In genomic region chr5:45651026-45651703, GRCm38 (mm10) we compare ENCODE assay signal across 16 mouse cellular contexts. TPM values are rescaled to one million over a fixed set of nuclear protein-coding genes. Genes with fewer than 3 reads are reported as not detected.
"Had no signal": no experiment of that assay in that cellular context is flagged by ENCODE, and none has a peak within 500 bp of the region (broad histone marks: within the 10 kb centered on the region; RNA-seq: fewer than 3 reads in every experiment).

No protein-coding gene starts in this region.

- H3K36me3 ChIP-seq: hindbrain, embryonic 12.5 days; limb, embryonic 13.5 days; liver, embryonic 13.5 days; midbrain, embryonic 10.5 days; neural tube, embryonic 15.5 days had no signal

- H3K4me1 ChIP-seq: hindbrain, embryonic 12.5 days; limb, embryonic 13.5 days; liver, embryonic 13.5 days; midbrain, embryonic 10.5 days; neural tube, embryonic 15.5 days had no signal

- ATAC-seq: hindbrain, postnatal 0 days had no signal

- H3K27ac ChIP-seq: hindbrain, embryonic 12.5 days; hindbrain, postnatal 0 days; layer of hippocampus, adult 2 months; limb, embryonic 13.5 days; liver, embryonic 13.5 days; midbrain, embryonic 10.5 days; neural tube, embryonic 15.5 days had no signal

- H3K9ac ChIP-seq: hindbrain, embryonic 12.5 days; limb, embryonic 13.5 days; liver, embryonic 13.5 days; neural tube, embryonic 15.5 days had no signal

- DNase-seq: left cerebral cortex, postnatal 4 days; liver, embryonic 13.5 days; lung, adult 18-20 months; lung, postnatal 36 days; midbrain, embryonic 14.5 days; right cerebral cortex, adult 18-20 months; right cerebral cortex, postnatal 25 days; thymus, postnatal 4 days had no signal

- H3K9me3 ChIP-seq: hindbrain, embryonic 12.5 days; limb, embryonic 13.5 days; liver, embryonic 13.5 days; midbrain, embryonic 10.5 days; neural tube, embryonic 15.5 days had no signal

- H3K4me2 ChIP-seq: hindbrain, embryonic 12.5 days; limb, embryonic 13.5 days; liver, embryonic 13.5 days; neural tube, embryonic 15.5 days had no signal

- H3K27me3 ChIP-seq: hindbrain, embryonic 12.5 days; limb, embryonic 13.5 days; liver, embryonic 13.5 days; neural tube, embryonic 15.5 days had no signal

- H3K4me3 ChIP-seq: hindbrain, embryonic 12.5 days; layer of hippocampus, adult 2 months; limb, embryonic 13.5 days; liver, embryonic 13.5 days; midbrain, embryonic 10.5 days; myocyte; neural tube, embryonic 15.5 days had no signal

RNA-seq across cellular contexts. Expression of gene Fam184b, which starts 11.8 kb away (rescaled TPM):
- total RNA-seq: megakaryocyte progenitor cell, adult 5-6 weeks had no signal
